Mouse (Mus musculus) lung, adult 2 months (tissue): ENCODE data around the gene Mst1. TPM values are rescaled to one million over a fixed set of nuclear protein-coding genes. Genes with fewer than 3 reads are reported as not detected.

Source experiments
- DNase-seq: peaks from one replicate; pipeline ENCODE4 v3.0.0; 2022
- H3K4me1 ChIP-seq: fragments of 200-500 bp; 2 replicates; pipeline ENCODE4 v1.6.1; 2011; ENCODE audit warnings: low read length; ENCODE audit not compliant: control insufficient read depth, insufficient read depth
- H3K4me3 ChIP-seq: fragments of 200-500 bp; replicated peaks from 2 replicates; pipeline ENCODE3; 2011; ENCODE audit warnings: low read depth, mild to moderate bottlenecking, control low read depth, low read length; ENCODE audit errors: extremely low read depth
- CTCF ChIP-seq: fragments of 200-500 bp; IDR thresholded peaks from 2 replicates; pipeline ENCODE4 v1.5.1; 2011; ENCODE audit warnings: mild to moderate bottlenecking, low read length, control low read depth; ENCODE audit not compliant: insufficient read depth
- POLR2A ChIP-seq: fragments of 200-500 bp; IDR thresholded peaks from 2 replicates; pipeline ENCODE4 v1.6.1; 2011; ENCODE audit warnings: low read depth, mild to moderate bottlenecking, control low read depth, low read length, borderline replicate concordance; ENCODE audit errors: extremely low read depth
- WGBS: fragments of 180-500 bp; shearing (Covaris S2); methylation state at CpG from one replicate; pipeline ENCODE4 v1.1.7; 2018; 5-methylcytosine and 5-hydroxymethylcytosine counted together
- polyA plus RNA-seq: library from polyadenylated mRNA; depleted of rRNA; stranded (reverse); fragments of >200 nt; gene quantifications from 2 replicates; pipeline ENCODE4 v1.2.3, GENCODE M21; 2012

Mst1 gene
- polyA plus RNA-seq, 1 experiment, result 2.5 TPM

DNA sequence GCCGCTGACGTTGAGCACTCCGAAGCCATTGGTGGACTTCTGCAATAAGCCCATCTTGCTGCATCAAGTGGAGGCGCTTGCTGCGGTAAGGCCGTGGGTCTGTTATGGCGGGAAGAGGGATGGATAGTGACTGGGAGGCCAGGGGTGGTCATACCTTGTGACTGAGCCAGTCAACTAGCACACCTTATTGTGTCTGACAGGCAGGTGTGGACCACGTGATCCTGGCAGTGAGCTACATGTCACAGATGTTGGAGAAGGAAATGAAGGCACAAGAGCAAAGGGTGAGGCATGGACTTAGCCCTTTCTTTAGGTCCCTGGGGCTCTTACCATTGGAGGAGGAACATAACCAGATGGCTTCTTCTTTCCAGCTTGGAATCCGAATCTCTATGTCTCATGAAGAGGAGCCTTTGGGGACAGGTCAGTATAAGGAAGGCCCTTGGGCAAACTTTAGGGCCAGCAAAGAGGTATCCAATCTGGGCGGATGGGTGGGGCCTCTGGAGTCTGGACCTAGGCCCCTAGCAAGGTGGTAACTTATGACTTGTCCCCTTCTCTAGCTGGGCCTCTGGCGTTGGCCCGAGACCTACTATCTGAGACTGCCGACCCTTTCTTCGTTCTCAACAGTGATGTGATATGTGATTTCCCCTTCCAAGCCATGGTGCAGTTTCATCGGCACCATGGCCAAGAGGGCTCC lies 30.5 kb upstream of the Mst1 start:
- no peak for DNase-seq
- Histone ChIP-seq H3K4me3 (peak overlapping the region; percentile 99), H3K4me1 (peaks cover 9% of the 10 kb centered on the region)
- WGBS, result 36% methylated on average over 15 of the region's 15 CpGs
- TF ChIP-seq POLR2A, result no peak
- TF ChIP-seq CTCF, result no peak

DNA sequence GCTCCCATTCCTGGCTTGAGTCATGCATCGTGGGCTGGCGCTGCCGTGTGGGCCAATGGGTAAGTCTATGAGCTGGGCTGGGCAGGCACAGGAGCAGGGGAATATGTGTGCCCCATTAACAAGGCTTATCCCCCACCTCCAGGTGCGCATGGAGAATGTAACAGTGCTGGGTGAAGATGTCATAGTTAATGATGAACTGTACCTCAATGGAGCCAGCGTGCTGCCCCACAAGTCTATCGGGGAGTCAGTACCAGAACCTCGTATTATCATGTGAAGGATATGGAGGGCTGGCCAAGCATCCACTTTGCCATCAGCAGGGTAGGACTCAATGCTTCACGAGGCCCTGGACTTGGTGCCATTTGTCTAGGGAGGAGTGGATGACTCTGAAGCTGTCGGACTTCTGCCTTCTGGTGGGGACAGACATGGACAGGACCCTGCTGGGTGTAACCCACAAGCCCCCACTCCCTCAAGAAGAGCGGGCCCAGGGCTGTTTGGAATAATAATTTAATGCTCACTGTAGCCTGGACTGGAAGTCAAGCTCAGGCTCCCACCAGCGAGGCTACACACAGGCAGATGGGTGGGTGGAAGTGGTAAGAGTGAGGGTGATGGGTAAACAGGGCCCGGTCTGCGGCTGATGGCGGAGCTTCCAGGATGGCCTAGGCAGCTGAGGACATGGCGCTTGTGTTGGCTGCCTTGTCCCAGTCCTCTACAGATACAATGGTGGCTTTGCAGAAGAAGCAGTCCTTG lies 28.9 kb upstream of the Mst1 start:
- DNase-seq, result no peak
- H3K4me1 ChIP-seq, result peaks cover 9% of the 10 kb centered on the region
- no peak overlapping the region for H3K4me3 ChIP-seq
- 88% methylated on average over 15 of the region's 15 CpGs for WGBS
- no peak for TF ChIP-seq POLR2A

DNA sequence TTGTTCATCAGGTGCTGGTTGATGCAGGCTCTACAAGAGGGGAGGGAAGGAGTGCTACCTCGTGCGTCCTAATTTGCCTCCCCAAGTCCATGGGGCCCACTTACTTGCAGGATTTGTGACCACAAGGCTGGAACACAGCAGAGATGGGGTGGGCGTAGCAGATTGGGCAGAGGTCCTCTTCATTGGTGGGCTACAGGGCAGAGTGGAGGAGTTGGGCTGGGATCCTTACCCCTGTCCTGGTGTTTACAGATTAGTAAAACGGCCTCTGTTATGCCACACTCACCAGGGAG lies 28.4 kb upstream of the Mst1 start:
- H3K4me1 ChIP-seq, result peaks cover 9% of the 10 kb centered on the region
- H3K4me3 ChIP-seq, result no peak overlapping the region
- DNase-seq, result no peak
- no peak for TF ChIP-seq POLR2A
- no peak for TF ChIP-seq CTCF
- WGBS, result 75% methylated on average over 4 of the region's 4 CpGs

DNA sequence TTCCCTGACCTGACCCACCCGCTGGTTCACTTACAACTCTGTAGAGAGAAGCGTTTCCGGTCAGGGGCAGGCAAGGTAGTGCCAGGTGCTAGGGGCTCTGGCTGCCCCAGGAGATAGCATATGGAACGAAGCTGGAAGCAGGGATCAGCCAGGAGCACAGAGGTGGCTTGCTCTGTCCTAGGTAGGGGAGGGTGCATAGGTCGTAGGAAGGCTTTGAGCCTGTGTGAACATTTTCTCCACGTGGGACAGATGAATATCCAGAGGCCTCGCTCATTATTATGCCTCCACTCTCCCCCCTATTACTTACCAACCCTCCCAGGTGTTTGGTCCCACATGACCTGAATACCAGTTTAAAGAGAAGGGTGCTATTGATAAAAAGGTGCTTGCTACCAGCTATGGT lies 27.8 kb upstream of the Mst1 start:
- WGBS, result 71% methylated on average over 7 of the region's 7 CpGs
- no peak for TF ChIP-seq CTCF
- Histone ChIP-seq H3K4me1 (peaks cover 9% of the 10 kb centered on the region), H3K4me3 (no peak overlapping the region)
- DNase-seq, result no peak

DNA sequence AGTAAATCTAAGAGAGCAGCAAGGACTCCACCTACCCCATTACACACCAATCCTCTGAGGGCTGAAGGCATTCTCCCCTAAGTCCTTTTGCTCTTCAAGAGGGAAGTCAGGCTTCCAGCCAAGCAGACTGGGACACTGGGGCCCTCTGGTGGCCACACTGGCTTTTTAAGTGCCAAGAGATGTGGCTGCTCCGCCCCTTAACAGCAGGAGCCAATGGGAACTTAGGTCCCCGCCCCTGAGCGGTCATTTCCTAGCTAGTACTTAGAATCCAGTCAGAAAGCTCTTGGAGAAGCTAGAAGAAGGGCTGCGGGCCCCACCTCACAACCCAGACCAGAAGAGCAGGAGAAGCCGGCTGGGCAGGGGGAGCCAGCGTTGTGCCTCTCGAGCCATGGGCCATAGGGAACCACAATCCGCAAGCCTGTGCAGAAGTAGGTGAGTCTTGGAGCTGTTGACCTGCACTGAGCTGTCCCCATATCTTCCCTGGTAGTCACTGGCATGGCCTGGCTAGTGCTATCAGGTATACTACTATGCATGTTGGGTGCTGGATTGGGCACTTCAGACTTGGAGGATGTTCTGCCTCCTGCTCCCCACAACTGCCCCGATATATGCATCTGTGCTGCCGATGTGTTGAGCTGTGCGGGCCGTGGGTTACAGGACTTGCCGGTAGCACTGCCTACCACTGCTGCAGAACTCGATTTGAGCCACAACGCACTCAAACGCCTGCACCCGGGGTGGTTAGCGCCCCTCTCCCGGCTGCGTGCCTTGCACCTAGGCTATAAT lies 27.2 kb upstream of the Mst1 start, which contains the start of gene Amigo3:
Gene Amigo3, plus strand, starts transcription at position 275 of the 780 bp plus-strand sequence.
- peak; percentile 97 for DNase-seq
- H3K4me3 ChIP-seq, result no peak within 1 kb of the TSS
- TF ChIP-seq CTCF (peak; percentile 85), POLR2A (peak; percentile 38; the same call in 1 of the 2 replicates)
- WGBS, result 51% methylated on average over 20 of the region's 20 CpGs
- peaks cover 9% of the 10 kb centered on the region for H3K4me1 ChIP-seq

DNA sequence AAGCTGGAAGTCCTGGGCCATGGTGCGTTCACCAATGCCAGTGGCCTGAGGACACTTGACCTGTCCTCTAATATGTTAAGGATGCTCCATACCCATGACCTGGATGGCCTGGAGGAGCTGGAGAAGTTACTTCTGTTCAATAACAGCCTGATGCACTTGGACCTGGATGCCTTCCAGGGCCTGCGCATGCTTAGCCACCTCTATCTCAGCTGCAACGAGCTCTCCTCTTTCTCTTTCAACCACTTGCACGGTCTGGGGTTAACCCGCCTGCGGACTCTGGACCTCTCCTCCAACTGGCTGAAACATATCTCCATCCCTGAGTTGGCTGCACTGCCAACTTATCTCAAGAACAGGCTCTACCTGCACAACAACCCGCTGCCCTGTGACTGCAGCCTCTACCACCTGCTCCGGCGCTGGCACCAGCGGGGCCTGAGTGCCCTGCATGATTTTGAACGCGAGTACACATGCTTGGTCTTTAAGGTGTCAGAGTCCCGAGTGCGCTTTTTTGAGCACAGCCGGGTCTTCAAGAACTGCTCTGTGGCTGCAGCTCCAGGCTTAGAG lies 26.5 kb upstream of the Mst1 start:
- 79% methylated on average over 15 of the region's 15 CpGs for WGBS
- no peak for DNase-seq
- peaks cover 9% of the 10 kb centered on the region for H3K4me1 ChIP-seq
- TF ChIP-seq POLR2A (no peak), CTCF (no peak)
- H3K4me3 ChIP-seq, result no peak overlapping the region

DNA sequence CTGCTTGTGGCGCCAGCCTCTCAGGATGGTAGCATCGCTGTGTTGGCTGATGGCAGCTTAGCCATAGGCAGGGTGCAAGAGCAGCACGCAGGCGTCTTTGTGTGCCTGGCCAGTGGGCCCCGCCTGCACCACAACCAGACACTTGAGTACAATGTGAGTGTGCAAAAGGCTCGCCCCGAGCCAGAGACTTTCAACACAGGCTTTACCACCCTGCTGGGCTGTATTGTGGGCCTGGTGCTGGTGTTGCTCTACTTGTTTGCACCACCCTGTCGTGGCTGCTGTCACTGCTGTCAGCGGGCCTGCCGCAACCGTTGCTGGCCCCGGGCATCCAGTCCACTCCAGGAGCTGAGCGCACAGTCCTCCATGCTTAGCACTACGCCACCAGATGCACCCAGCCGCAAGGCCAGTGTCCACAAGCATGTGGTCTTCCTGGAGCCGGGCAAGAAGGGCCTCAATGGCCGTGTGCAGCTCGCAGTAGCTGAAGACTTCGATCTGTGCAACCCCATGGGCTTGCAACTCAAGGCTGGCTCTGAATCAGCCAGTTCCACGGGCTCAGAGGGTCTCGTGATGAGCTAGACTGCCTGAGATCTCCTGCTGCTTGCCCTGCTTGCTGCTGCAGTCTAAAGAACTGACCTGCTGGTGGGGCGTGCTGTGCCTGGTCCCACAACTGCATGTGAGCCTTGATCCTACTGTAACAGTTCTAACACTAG lies 25.8 kb upstream of the Mst1 start:
- DNase-seq, result no peak
- peaks cover 7% of the 10 kb centered on the region for H3K4me1 ChIP-seq
- no peak overlapping the region for H3K4me3 ChIP-seq
- no peak for TF ChIP-seq CTCF
- no peak for TF ChIP-seq POLR2A
- WGBS, result 87% methylated on average over 22 of the region's 22 CpGs

DNA sequence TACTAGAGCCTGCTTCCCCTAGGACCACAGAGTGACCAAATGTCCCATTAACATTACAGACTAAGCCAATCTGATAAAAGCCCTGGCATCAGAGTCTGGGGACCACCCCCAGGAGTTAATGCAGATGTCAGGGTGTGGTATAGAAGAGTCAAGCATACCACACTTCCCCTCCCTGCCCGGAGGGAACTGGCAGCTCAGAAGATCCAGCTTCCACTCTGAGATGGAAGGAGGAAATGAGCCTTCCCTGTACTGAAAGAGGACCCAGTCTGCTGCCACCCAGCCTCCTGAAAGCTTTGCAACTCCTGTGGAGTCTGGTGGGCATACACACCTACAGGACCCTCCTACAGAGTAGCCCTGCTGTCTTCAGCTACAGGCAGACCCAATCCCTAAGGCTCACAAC lies 25.2 kb upstream of the Mst1 start:
- H3K4me1 ChIP-seq, result peaks cover 6% of the 10 kb centered on the region
- H3K4me3 ChIP-seq, result no peak overlapping the region
- DNase-seq, result no peak
- WGBS, result 40% methylated on average over 1 of the region's 1 CpGs
- TF ChIP-seq CTCF (no peak), POLR2A (no peak)

DNA sequence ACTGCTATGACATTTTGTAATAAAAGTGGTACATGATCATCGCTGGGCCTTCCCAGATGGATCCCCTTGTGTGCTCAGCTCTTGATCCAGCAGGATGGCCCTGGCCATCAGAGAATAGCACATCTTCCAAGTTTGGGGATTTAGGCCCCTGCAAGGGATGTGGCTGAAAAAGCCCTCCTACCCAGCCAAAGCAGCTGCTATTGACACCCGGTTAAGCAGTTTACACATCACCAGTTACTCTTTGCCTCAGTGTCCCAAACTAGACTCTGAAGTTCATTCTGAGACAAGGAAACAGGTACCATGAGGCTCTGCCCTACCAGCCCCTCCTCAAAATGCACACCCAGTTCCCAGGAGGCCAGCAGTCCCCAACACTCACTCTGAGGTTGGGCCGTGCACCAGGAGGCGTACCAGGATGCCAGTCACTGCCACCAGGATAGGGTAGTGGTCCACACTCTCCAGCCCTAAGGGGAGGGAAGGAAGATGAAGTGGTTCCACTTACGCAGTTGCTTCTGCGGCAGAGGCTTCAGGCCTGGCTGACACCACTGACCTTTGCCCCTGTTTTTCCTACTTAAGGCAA lies 24.5 kb upstream of the Mst1 start:
- TF ChIP-seq POLR2A (no peak), CTCF (no peak)
- WGBS, result 87% methylated on average over 6 of the region's 6 CpGs
- Histone ChIP-seq H3K4me3 (no peak overlapping the region), H3K4me1 (peaks cover 6% of the 10 kb centered on the region)
- no peak for DNase-seq
